Mouse (Mus musculus): ENCODE measurements at regions not wholly inside any gene's neighbourhood (a gene's known extent, or its start where the extent isn't known, plus 50 kb on each side); places are given as distances from the start of the nearest gene placed in this dataset.
A peak's percentile ranks its signal among the peaks of the same experiment; 100 is the strongest.

GRCm38 (mm10) chr1:60823006-60823665, 63.7 kb upstream of the Ctla4 start:
- 59% methylated on average over 8 of the region's 8 CpGs for WGBS
- Histone ChIP-seq H3K4me3 (ENCODE audit: low read length) (no peak overlapping the region), H3K4me2 (replicated peaks; ENCODE audit: low read depth, low read length) (no peak overlapping the region), H3K9ac (ENCODE audit: low read depth, low read length) (no peak overlapping the region), H3K27ac (ENCODE audit: low read depth, low read length) (no peak overlapping the region), H3K27me3 (ENCODE audit: control insufficient read depth, insufficient read depth, low read length) (no peaks in the 10 kb centered on the region), H3K9me3 (ENCODE audit: control insufficient read depth, low read length) (no peaks in the 10 kb centered on the region), H3K36me3 (ENCODE audit: control insufficient read depth, insufficient read depth, low read length) (no peaks in the 10 kb centered on the region), H3K4me1 (ENCODE audit: control insufficient read depth, insufficient read depth, low read length) (0 out of 2 replicates have a peak, but pooled peaks cover 4% of the 10 kb centered on the region)
- ATAC-seq (ENCODE audit: low FRiP score, low TSS enrichment), result no peak

GRCm38 (mm10) chr1:60824218-60825125, 62.3 kb upstream of the Ctla4 start:
- no peak for ATAC-seq (ENCODE audit: low FRiP score, low TSS enrichment)
- H3K4me1 ChIP-seq (ENCODE audit: control insufficient read depth, insufficient read depth, low read length), result 0 out of 2 replicates have a peak, but pooled peaks cover 4% of the 10 kb centered on the region
- H3K36me3 ChIP-seq (ENCODE audit: control insufficient read depth, insufficient read depth, low read length), result no peaks in the 10 kb centered on the region
- 82% methylated on average over 5 of the region's 5 CpGs for whole genome bisulfite sequencing
- no peak overlapping the region for H3K4me2 ChIP-seq (replicated peaks; ENCODE audit: low read depth, low read length)
- no peaks in the 10 kb centered on the region for H3K9me3 ChIP-seq (ENCODE audit: control insufficient read depth, low read length)
- no peak overlapping the region for H3K4me3 ChIP-seq (ENCODE audit: low read length)
- no peak overlapping the region for H3K9ac ChIP-seq (ENCODE audit: low read depth, low read length)
- no peaks in the 10 kb centered on the region for H3K27me3 ChIP-seq (ENCODE audit: control insufficient read depth, insufficient read depth, low read length)
- peak overlapping the region; percentile 48; the same call in 1 of the 2 replicates for H3K27ac ChIP-seq (ENCODE audit: low read depth, low read length)

GRCm38 (mm10) chr1:60825256-60826186, 61.3 kb upstream of the Ctla4 start:
- WGBS, result 66% methylated on average over 9 of the region's 9 CpGs
- no peaks in the 10 kb centered on the region for H3K27me3 ChIP-seq (ENCODE audit: control insufficient read depth, insufficient read depth, low read length)
- H3K4me2 ChIP-seq (replicated peaks; ENCODE audit: low read depth, low read length), result no peak overlapping the region
- no peak for ATAC-seq (ENCODE audit: low FRiP score, low TSS enrichment)
- H3K36me3 ChIP-seq (ENCODE audit: control insufficient read depth, insufficient read depth, low read length), result no peaks in the 10 kb centered on the region
- no peak overlapping the region for H3K4me3 ChIP-seq (ENCODE audit: low read length)
- no peaks in the 10 kb centered on the region for H3K9me3 ChIP-seq (ENCODE audit: control insufficient read depth, low read length)
- H3K27ac ChIP-seq (ENCODE audit: low read depth, low read length), result peak overlapping the region; percentile 82
- H3K4me1 ChIP-seq (ENCODE audit: control insufficient read depth, insufficient read depth, low read length), result 0 out of 2 replicates have a peak, but pooled peaks cover 4% of the 10 kb centered on the region
- no peak overlapping the region for H3K9ac ChIP-seq (ENCODE audit: low read depth, low read length)

- Histone ChIP-seq H3K4me3 (ENCODE audit: low read length) (no peak overlapping the region), H3K27me3 (ENCODE audit: control insufficient read depth, insufficient read depth, low read length) (no peaks in the 10 kb centered on the region), H3K27ac (ENCODE audit: low read depth, low read length) (no peak overlapping the region), H3K36me3 (ENCODE audit: control insufficient read depth, insufficient read depth, low read length) (no peaks in the 10 kb centered on the region), H3K4me1 (ENCODE audit: control insufficient read depth, insufficient read depth, low read length) (0 out of 2 replicates have a peak, but pooled peaks cover 4% of the 10 kb centered on the region), H3K4me2 (replicated peaks; ENCODE audit: low read depth, low read length) (no peak overlapping the region), H3K9ac (ENCODE audit: low read depth, low read length) (no peak overlapping the region), H3K9me3 (ENCODE audit: control insufficient read depth, low read length) (no peaks in the 10 kb centered on the region)
- ATAC-seq (ENCODE audit: low FRiP score, low TSS enrichment), result no peak
These were observed 59.8 kb upstream of the Ctla4 start for GRCm38 (mm10) chr1:60826981-60827380.

- Histone ChIP-seq H3K27ac (ENCODE audit: low read depth, low read length) (no peak overlapping the region), H3K4me2 (replicated peaks; ENCODE audit: low read depth, low read length) (no peak overlapping the region), H3K9ac (ENCODE audit: low read depth, low read length) (no peak overlapping the region), H3K9me3 (ENCODE audit: control insufficient read depth, low read length) (no peaks in the 10 kb centered on the region), H3K27me3 (ENCODE audit: control insufficient read depth, insufficient read depth, low read length) (no peaks in the 10 kb centered on the region), H3K4me1 (ENCODE audit: control insufficient read depth, insufficient read depth, low read length) (0 out of 2 replicates have a peak, but pooled peaks cover 4% of the 10 kb centered on the region), H3K36me3 (ENCODE audit: control insufficient read depth, insufficient read depth, low read length) (no peaks in the 10 kb centered on the region), H3K4me3 (ENCODE audit: low read length) (no peak overlapping the region)
- 89% methylated on average over 6 of the region's 6 CpGs for WGBS
- no peak for ATAC-seq (ENCODE audit: low FRiP score, low TSS enrichment)
These were observed 58.6 kb upstream of the Ctla4 start for GRCm38 (mm10) chr1:60828152-60828551.

GRCm38 (mm10) chr1:60829849-60830248, 57.0 kb upstream of the Ctla4 start:
- Histone ChIP-seq H3K27ac (ENCODE audit: low read depth, low read length) (no peak overlapping the region), H3K36me3 (ENCODE audit: control insufficient read depth, insufficient read depth, low read length) (no peaks in the 10 kb centered on the region), H3K9ac (ENCODE audit: low read depth, low read length) (no peak overlapping the region), H3K4me2 (replicated peaks; ENCODE audit: low read depth, low read length) (no peak overlapping the region), H3K27me3 (ENCODE audit: control insufficient read depth, insufficient read depth, low read length) (no peaks in the 10 kb centered on the region), H3K4me1 (ENCODE audit: control insufficient read depth, insufficient read depth, low read length) (0 out of 2 replicates have a peak, but pooled peaks cover 4% of the 10 kb centered on the region), H3K4me3 (ENCODE audit: low read length) (no peak overlapping the region), H3K9me3 (ENCODE audit: control insufficient read depth, low read length) (no peaks in the 10 kb centered on the region)
- WGBS, result 83% methylated on average over 3 of the region's 3 CpGs
- no peak for ATAC-seq (ENCODE audit: low FRiP score, low TSS enrichment)

GRCm38 (mm10) chr1:60833668-60834067, 53.1 kb upstream of the Ctla4 start:
- no peaks in the 10 kb centered on the region for H3K27me3 ChIP-seq (ENCODE audit: control insufficient read depth, insufficient read depth, low read length)
- H3K4me2 ChIP-seq (replicated peaks; ENCODE audit: low read depth, low read length), result no peak overlapping the region
- H3K27ac ChIP-seq (ENCODE audit: low read depth, low read length), result no peak overlapping the region
- H3K4me3 ChIP-seq (ENCODE audit: low read length), result no peak overlapping the region
- H3K36me3 ChIP-seq (ENCODE audit: control insufficient read depth, insufficient read depth, low read length), result no peaks in the 10 kb centered on the region
- H3K9ac ChIP-seq (ENCODE audit: low read depth, low read length), result no peak overlapping the region
- 67% methylated on average over 2 of the region's 2 CpGs for WGBS
- no peaks in the 10 kb centered on the region for H3K4me1 ChIP-seq (ENCODE audit: control insufficient read depth, insufficient read depth, low read length)
- H3K9me3 ChIP-seq (ENCODE audit: control insufficient read depth, low read length), result no peaks in the 10 kb centered on the region
- no peak for ATAC-seq (ENCODE audit: low FRiP score, low TSS enrichment)
